ENCODE assay signal across 9 mouse cellular contexts in the genomic region with DNA sequence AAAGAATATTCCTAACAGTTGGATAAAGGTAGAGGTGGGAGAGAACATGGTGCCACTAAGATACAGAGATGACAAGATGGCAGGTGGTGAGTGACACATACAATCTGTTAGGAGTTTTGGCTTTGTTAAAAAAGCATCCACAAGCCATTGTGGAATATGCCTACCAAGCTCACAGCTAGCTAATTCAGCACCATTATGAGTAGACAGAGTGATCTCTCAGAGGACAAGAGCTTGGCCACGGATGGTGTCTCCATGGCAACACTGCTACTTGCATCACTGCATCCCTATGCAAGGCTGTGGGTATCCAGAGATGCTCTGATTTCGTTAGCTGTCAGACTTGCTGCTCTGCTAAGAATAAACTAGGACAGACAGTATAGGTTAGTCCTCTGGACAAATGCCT.
A peak's percentile ranks its signal among the peaks of the same experiment; 100 is the strongest.
DNase-seq lines count a peak whose midpoint lies in the region; ATAC-seq and TF ChIP-seq lines count a peak whose summit lies in the region.
"Had no signal": no experiment of that assay in that cellular context is flagged by ENCODE, and none has a peak within 500 bp of the region (broad histone marks: within the 10 kb centered on the region; RNA-seq: fewer than 3 reads in every experiment).

No protein-coding gene starts in this region.

- WGBS in liver, embryonic 12.5 days (ENCODE audit: insufficient replicate concordance) = 68% methylated on average over 2 of the region's 2 CpGs

- H3K4me3 ChIP-seq in left cerebral cortex, adult 2 months = no peak overlapping the region
- H3K4me3 ChIP-seq in liver, embryonic 12.5 days = no peak overlapping the region

- no peak overlapping the region for H3K4me2 ChIP-seq in liver, embryonic 12.5 days

- H3K4me1 ChIP-seq in liver, embryonic 12.5 days = peaks cover 22% of the 10 kb centered on the region

- no peak for TF ChIP-seq CTCF in left cerebral cortex, adult 2 months (IDR thresholded peaks at IDR 0.05)

- H3K9me3 ChIP-seq in liver, embryonic 12.5 days (replicated peaks) = no peaks in the 10 kb centered on the region

- intact Hi-C loops in left cerebral cortex, adult 2 months (cut with DNase I) = no loop called here

- no peak overlapping the region; the same call in 1 of the 2 replicates for H3K27ac ChIP-seq in left cerebral cortex, adult 2 months
- H3K27ac ChIP-seq in liver, embryonic 12.5 days = no peak overlapping the region

- no peaks in the 10 kb centered on the region for H3K27me3 ChIP-seq in liver, embryonic 12.5 days (replicated peaks)

- ATAC-seq in liver, embryonic 12.5 days = no peak

- H3K36me3 ChIP-seq in liver, embryonic 12.5 days = no peaks in the 10 kb centered on the region

- DNase-seq in cerebellum, postnatal 10 days = peak; percentile 79 to 87
- DNase-seq in cerebellum, adult 11-12 months = no peak
- DNase-seq in left cerebral cortex, adult 18-20 months (ENCODE audit: low spot score in 2 of 2) = peak; percentile 64 to 69
- no peak for DNase-seq in left cerebral cortex, adult 2 months (ENCODE audit: extremely low spot score in 1 of 2, low spot score in 2 of 2)
- DNase-seq in layer of hippocampus, adult 9-10 months (ENCODE audit: low spot score) = peak; percentile 52
- peak; percentile 44 for DNase-seq in retina, embryonic 14.5 days (ENCODE audit: low spot score)
- no peak for DNase-seq in testis, postnatal 14 days (ENCODE audit: low spot score)
- DNase-seq: cerebellum, postnatal 25 days had no signal

- H3K9ac ChIP-seq in liver, embryonic 12.5 days = no peak overlapping the region

Comparison
In these comparisons a context has a peak if more than half of its experiments do, and no peak if none do; other contexts are left out.
1. DNase-seq: peak in cerebellum, postnatal 10 days (2 of 2), left cerebral cortex, adult 18-20 months (2 of 2), layer of hippocampus, adult 9-10 months (single experiment) and retina, embryonic 14.5 days (single experiment); none in cerebellum, adult 11-12 months (single experiment), left cerebral cortex, adult 2 months (0 of 2) and testis, postnatal 14 days (single experiment).